Mouse (Mus musculus): ENCODE measurements at regions not wholly inside any gene's neighbourhood (a gene's known extent, or its start where the extent isn't known, plus 50 kb on each side); places are given as distances from the start of the nearest gene placed in this dataset.

- no peak for DNase-seq (ENCODE audit: extremely low spot score, low spot score)
Measured at GRCm38 (mm10) chr4:95388556-95388955, 168.8 kb upstream of the Fggy start.

- DNase-seq (ENCODE audit: extremely low spot score, low spot score): no peak
Measured at GRCm38 (mm10) chr4:95389647-95390046, 167.7 kb upstream of the Fggy start.

- DNase-seq (ENCODE audit: extremely low spot score, low spot score): no peak
Measured at GRCm38 (mm10) chr4:95390549-95390948, 166.8 kb upstream of the Fggy start.

- no peak for DNase-seq (ENCODE audit: extremely low spot score, low spot score)
Measured at GRCm38 (mm10) chr4:95395746-95396145, 161.6 kb upstream of the Fggy start.

DNA sequence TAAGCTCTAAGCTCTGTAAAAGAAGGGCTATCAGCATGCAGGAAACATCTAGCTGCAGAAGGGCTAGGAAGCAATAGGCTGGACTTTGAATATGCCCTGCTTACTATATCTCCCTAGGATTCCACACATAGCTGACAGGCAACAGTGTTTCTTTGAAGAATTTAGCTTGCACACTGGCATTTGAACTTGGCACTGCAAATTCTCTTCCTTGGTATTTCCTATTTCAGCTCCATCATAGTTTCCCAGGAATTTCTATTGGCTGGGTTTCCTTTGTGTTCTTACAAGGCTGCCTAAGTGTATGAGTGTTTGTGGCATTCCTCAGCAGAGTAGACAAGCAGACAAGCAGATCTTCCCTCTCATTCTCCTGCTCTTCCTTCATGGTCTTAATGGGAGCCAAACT lies 159.0 kb upstream of the Fggy start:
- no peak for DNase-seq (ENCODE audit: extremely low spot score, low spot score)

DNA sequence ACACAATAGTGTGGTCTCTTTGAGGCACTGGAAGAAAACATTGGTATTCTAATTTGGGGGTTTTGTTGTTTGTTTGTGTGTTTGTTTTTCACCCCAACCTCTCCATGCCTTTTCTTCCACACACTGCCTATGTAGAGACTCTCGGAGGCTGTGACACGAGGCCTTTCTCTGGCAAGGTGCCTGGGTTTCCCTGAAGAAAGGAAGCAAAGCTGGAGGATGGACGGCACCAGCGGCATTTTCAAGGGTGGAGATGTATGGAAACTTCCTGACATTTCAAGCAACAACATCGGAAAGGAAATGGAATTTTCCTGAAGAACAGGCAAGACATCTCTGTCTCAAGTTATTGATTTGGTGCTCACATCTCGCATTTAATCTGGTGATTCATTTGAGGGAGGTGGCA lies 155.0 kb upstream of the Fggy start:
- DNase-seq (ENCODE audit: extremely low spot score, low spot score): no peak

DNA sequence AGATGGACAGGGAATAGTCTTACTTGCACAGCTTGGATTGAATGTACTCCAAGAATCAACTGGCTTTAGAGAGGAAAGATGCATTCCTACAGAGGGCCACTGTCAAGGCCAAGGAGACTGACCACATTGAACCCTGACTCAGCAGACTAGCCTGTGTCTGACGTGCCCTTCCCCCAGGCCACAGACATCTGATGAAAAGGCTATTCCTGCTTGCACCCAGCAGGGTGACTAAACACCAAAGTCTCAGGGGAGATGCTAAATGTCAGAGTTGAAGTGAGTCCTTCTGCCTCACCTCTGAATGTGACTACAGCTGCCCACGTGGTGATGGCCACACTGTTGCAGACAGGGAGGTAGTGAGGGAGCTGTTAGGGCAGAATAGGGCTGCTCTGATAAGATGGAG lies 140.2 kb upstream of the Fggy start:
- DNase-seq (ENCODE audit: extremely low spot score, low spot score): no peak

DNA sequence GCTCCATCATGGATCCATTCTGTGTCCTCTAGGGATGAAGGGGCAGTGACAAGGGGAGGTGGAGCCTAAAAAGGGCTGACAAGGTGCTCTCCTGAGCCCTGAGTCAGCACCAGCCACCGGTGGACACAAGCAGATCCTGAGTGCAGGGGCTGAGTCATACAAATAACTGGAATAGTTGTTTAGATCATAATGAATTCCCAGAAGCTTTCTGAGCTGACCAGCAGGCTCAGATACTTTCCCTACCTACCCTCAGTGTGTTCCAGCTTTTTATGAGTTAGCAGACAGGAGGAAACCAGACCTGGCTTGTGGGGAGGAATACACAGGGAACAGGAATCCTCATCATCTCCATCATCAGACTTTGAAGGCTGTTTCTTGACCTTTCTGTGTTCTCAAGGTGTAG lies 130.7 kb upstream of the Fggy start:
- DNase-seq (ENCODE audit: extremely low spot score, low spot score): no peak

DNA sequence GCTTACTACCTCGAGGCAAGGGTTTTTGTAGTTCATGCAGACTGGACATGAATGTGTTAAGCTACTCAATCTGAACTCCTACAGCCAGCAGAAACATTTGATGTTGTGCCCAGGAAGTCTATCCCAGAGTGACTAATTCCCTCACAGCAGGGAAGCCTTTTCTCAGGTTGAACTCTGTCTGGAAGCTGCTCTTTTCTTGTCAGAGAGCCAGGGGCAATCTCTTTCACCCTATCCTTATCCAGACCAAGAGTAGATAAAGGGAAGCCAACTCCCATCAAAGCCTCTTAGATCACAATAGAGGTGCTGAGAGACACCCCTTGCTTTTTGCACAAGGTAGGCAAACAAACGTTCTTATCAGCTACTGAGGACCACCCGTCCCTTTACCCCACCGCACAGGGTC lies 122.8 kb upstream of the Fggy start:
- no peak for DNase-seq (ENCODE audit: extremely low spot score, low spot score)

DNA sequence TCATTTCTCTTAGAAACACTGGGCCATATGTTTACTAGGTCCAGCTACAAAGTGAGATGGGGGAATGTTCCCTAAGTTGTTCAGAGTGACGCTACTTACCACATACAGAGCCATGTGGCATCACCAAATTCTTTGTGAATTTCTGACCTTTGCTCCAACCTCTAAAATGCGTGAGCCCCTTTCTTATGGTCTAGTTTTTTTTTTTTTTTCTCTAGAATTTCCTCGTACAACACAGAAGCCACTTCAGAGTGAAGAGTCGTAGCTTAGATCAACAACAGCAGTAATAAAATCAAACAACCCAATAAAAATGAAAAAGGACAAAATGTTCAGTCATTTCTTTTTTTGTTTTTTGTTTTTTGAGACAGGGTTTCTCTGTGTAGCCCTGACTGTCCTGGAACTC lies 122.2 kb upstream of the Fggy start:
- DNase-seq (ENCODE audit: extremely low spot score, low spot score): no peak

- DNase-seq (ENCODE audit: extremely low spot score, low spot score): no peak
Measured at GRCm38 (mm10) chr4:95439834-95440233, 117.5 kb upstream of the Fggy start.

- DNase-seq (ENCODE audit: extremely low spot score, low spot score): no peak
Measured at GRCm38 (mm10) chr4:95443854-95444811, 113.2 kb upstream of the Fggy start.

DNA sequence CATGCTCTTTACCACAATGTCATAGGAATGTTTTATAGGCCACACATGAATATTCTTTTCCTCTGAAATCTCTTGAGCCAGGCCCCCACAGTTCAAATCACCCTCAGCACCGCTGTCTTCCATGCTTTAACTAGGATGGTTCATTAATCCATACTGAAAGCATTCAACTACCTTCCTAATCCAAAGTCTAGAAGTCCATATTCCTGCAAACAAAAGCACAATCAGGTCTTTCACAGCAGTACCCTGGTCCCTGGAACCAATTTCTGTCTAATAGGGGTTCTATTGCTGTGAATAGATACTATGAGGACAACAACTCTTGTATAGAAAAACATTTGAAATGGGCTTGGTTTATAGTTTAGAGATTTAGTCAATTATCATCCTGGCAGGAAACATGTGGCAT lies 107.0 kb upstream of the Fggy start:
- no peak for DNase-seq (ENCODE audit: extremely low spot score, low spot score)

- DNase-seq (ENCODE audit: extremely low spot score, low spot score): no peak
Measured at GRCm38 (mm10) chr4:95451831-95452230, 105.5 kb upstream of the Fggy start.

- no peak for DNase-seq (ENCODE audit: extremely low spot score, low spot score)
Measured at GRCm38 (mm10) chr4:95456318-95456717, 101.0 kb upstream of the Fggy start.

DNA sequence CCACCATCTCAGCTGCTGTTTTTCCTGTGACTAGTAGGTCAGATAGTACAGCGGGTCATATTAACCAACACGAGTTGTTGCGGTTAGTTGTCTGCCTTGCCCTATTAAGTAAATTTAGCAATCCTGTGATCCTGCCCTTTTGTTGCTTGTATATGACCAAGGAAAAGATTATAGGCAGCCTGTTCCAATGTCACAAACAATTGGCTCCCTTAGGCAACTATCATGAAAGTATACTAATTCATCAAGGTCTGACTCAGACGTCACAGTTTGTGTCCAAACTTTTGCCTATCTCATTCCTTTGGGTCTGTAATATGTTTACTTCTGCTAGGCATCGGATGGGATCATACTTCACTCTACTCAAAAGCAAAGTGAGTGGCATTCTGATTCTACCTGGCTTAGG lies 100.4 kb upstream of the Fggy start:
- DNase-seq (ENCODE audit: extremely low spot score, low spot score): no peak

- no peak for DNase-seq (ENCODE audit: extremely low spot score, low spot score)
Measured at GRCm38 (mm10) chr4:95462476-95462875, 94.8 kb upstream of the Fggy start.

GRCm38 (mm10) chr4:95463082-95463825 lies 94.1 kb upstream of the Fggy start:
- DNase-seq (ENCODE audit: extremely low spot score, low spot score): no peak

DNA sequence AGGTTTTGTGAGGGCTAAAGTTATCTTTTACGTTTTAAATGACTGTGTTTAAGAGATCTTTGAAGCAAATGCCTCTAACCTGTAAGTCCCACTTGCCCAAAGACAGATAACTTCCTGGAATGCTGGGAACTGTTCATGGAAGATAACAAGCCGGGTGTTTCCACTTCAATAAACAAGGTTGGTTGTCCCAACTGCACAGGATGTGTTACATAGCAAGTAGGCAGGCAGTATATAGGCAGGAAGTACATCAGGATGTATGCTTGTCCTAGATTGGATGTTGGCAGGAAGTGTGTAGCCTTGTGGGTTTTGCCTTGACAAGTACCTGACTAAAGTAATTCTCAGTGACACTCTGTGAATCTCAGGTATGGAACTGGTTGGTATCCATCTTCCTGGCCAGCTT lies 90.7 kb upstream of the Fggy start:
- no peak for DNase-seq (ENCODE audit: extremely low spot score, low spot score)

GRCm38 (mm10) chr4:95467526-95467925 lies 89.8 kb upstream of the Fggy start:
- no peak for DNase-seq (ENCODE audit: extremely low spot score, low spot score)

GRCm38 (mm10) chr4:95474726-95475406 lies 82.4 kb upstream of the Fggy start:
- no peak for DNase-seq (ENCODE audit: extremely low spot score, low spot score)

All from neural tube, embryonic 10.5 days (tissue).